Mouse (Mus musculus): ENCODE results near the gene Gm20388.

Gene Gm20388

GRCm38 (mm10) chr8:119910547-119911257 is at the start of gene Gm20388:
Gene Gm20388, plus strand, starts transcription at chr8:119910841.
- peak; percentile 97 for DNase-seq (ENCODE audit: low spot score)

GRCm38 (mm10) chr8:119861706-119862389 is 48.8 kb upstream of the Gm20388 start, which contains the start of gene Klhl36:
Gene Klhl36, plus strand, starts transcription at chr8:119862266.
- DNase-seq (ENCODE audit: low spot score) = peak; percentile 98

GRCm38 (mm10) chr8:119862390-119862734 is 48.3 kb upstream of the Gm20388 start:
- no peak for DNase-seq (ENCODE audit: low spot score)

DNA sequence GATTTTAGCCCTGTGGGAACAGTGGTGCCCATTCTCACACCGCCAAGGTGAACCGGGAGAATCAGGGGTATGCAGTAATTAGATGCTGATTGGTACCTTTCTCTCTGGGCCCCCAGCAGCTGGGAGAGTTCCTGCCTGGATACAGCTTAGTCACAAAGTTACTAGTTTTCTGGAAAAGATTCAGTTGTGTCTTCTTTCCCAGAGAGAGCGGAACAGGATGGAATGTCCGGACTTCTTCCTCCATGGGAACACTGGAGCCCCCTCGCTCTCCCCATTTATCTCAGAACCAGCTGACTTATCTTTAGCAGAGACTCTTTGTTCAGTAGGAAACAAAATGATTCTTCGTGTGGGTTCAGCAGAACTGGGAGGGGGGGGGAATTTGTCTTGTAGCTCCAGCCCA is 47.9 kb upstream of the Gm20388 start:
- DNase-seq (ENCODE audit: low spot score) = peak; percentile 52

DNA sequence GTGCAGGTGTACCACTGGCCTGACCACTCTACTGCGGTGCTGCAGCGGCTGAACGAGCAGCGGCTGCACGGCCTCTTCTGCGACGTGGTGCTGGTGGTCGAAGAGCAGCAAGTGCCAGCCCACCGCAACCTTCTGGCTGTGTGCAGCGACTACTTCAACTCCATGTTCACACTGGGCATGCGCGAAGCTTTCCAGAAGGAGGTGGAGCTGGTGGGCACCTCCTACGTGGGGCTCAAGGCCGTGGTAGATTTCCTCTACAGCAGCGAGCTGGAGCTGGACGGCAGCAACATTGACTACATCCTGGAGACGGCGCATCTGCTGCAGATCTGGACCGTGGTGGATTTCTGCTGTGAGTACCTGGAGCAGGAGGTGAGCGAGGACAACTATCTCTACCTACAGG is 41.0 kb upstream of the Gm20388 start:
- DNase-seq (ENCODE audit: low spot score) = no peak

- DNase-seq (ENCODE audit: low spot score) = no peak
Observed at GRCm38 (mm10) chr8:119873181-119873580, 37.5 kb upstream of the Gm20388 start.

GRCm38 (mm10) chr8:119881301-119881700 is 29.3 kb upstream of the Gm20388 start:
- no peak for DNase-seq (ENCODE audit: low spot score)

DNA sequence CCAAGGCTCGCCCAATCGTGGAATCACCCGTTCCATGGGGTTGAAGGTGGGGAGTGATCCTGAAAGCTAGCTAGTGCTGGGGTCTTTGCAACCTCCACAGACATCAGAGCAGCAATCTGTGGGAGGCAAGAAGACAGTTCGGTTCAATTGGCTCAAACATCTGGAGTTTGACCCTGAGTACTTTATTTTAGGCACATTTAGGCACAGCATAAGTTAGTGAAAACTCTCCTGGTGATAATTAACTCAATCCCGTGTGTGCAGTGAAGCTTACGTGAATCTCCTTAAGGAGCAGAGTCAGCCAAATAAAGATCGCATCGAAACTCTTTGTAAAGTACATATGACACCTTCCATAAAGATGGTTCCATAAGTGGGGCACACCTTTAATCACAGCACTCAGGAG is 28.7 kb upstream of the Gm20388 start:
- no peak for DNase-seq (ENCODE audit: low spot score)

DNA sequence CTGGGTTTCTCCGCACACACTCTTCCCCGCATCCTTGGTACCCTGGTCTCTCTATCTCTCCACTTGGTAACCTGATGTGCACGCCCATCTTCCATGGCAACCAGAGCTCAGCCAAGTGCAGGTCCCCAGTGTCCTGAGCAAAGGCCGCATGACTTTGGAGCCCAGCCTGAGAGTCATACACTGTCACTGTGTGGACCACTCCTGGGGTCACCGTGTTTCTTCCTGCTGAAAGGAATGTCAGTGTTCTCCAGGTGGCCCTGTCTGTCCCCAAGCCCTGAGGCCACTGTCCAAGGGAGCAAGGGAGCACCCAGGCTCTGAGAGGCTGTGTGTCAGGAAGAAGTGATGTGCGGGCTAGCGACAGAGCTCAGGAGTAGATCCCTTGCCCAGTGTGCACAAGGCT is 27.4 kb upstream of the Gm20388 start:
- no peak for DNase-seq (ENCODE audit: low spot score)

DNA sequence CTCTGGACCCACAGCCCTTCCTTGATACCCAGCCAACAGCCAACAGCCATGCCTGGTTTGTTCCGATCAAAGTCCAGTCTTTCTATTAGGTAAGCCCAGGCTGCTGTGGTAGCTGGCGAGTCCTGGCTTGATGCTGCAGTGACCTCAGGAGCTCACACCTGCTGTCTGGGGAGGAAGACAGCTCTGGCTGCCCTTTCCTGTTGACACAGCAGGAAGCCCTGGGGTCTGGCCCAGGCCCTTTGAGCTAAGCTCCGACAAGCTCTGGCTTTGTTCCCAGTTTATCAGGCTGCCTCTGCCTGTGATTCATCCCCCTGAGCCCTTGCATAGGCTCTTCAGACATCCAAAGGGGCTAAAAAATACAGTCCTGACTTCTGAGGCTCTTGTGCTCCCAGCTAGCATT is 25.0 kb upstream of the Gm20388 start:
- peak; percentile 96 for DNase-seq (ENCODE audit: low spot score)

DNA sequence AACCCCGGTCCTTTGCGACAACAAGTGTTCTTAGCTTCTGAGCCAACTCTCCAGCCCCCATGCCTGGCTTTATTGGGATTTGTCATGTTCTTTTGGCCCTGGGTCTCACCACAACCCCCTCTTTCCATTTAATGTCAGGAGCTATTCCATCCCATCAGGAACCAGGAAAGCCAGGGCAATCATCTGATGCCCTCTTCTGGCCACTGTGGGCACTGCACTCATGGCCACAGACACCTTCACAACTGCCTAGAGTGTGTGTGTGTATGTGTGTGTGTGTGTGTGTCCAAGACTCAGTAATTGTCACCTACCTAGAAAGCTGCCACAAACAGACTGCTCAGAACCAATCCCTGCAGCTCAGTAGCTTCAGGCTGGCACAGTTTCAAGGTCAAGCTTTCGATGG is 23.5 kb upstream of the Gm20388 start:
- DNase-seq (ENCODE audit: low spot score) = no peak

GRCm38 (mm10) chr8:119888012-119888411 is 22.6 kb upstream of the Gm20388 start:
- DNase-seq (ENCODE audit: low spot score) = peak; percentile 63

GRCm38 (mm10) chr8:119897069-119897468 is 13.6 kb upstream of the Gm20388 start:
- DNase-seq (ENCODE audit: low spot score) = no peak

DNA sequence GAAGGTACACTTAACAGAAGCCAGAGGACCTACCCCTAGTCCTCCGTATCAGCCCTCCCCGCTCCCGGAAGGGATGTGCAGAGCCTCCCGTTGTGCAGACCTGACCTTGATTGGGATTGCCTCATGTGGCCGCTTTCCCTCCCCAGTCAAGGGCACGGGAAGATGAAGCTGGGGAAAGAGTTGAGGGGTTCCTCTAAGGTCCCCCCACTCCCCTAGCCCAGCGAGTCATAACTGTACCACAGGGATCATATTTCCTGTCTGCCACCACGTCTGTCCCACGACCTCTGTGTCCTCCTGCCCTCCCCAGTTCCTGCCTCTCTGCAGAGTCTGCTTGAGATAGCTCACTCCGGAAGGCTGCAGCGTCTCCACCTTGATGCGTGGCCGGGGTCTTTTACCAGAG is 12.7 kb upstream of the Gm20388 start:
- DNase-seq (ENCODE audit: low spot score) = no peak

GRCm38 (mm10) chr8:119901349-119901748 is 9.3 kb upstream of the Gm20388 start:
- no peak for DNase-seq (ENCODE audit: low spot score)

DNA sequence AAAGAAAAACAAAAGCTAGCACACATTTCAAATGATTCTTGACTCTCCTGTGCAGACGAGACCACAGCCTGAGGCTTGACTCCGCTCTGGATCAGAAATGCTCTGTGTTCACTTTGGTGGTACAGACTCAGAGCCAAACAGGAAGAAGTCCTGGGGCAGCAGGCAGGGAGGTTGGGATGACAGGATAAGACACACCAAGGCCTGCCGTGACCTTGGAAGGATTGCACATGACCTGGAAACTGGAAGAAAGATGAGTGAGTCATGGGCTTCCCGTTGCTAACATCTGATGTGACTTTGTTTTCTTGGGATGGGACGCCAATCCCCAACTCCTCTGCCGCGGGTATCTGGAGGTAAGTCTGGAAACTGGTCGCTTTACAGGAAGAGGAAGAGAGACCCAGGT is 8.7 kb upstream of the Gm20388 start:
- no peak for DNase-seq (ENCODE audit: low spot score)

GRCm38 (mm10) chr8:119904323-119904911 is 6.2 kb upstream of the Gm20388 start:
- peak; percentile 46 for DNase-seq (ENCODE audit: low spot score)

GRCm38 (mm10) chr8:119909944-119910546 is 596 bp upstream of the Gm20388 start, which contains the start of gene Usp10:
Gene Usp10, plus strand, starts transcription at chr8:119910360.
- DNase-seq (ENCODE audit: low spot score) = no peak

DNA sequence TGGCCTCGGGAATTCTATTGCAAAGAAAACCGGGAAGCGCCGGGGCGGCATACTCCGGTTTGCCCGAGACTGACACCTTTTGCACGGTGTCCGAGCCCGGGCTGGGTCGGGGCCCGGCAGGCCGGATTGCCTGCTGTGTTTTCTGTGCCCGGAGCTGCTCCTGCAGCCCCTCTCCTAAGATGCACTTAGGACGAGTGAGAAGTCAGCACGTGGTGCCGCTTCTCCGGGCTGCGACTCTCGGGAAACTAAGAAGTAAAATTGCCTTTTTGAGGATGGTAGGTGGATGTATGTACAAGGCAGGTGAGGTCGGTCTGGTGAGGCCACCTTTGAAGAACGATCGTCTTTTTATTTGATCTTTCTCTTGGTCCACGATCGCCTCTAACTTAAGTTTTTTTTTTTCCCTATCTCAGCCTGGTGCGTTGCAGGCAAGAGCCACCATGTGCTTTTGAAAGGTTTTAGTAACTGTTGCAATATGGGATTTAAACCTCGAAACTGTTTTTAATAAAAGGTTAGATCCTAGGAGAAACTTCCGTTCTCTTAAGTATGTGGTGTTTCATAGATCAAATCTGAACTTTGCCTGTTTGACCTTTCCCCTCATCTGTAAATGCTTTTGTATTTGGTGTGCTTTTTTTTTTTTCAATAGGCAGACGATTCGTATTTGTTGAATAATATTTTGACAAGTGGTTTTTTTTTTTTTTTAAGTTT is 769 bp downstream of the Gm20388 start:
- DNase-seq (ENCODE audit: low spot score) = no peak

DNA sequence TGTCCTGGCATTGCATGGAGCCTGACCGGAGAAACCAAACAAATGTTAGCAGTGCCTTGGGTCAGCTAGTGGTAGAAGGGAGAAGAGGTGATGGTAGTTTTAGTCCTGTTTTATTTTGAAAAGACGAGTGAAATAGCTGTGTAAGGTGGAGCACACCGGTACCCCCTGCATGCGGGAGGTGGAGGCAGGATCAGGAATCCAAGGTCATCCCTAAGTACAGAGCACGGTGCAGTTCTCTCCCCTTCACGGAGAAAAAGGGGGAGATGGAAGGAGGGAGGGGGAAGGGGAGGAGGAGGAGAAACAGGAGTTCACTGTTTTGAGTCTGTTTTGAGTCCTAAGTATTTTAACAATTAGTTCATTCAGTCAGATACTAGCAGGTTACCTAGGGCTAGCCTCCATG is 2.0 kb downstream of the Gm20388 start:
- no peak for DNase-seq (ENCODE audit: low spot score)

- DNase-seq (ENCODE audit: low spot score) = no peak
Observed at GRCm38 (mm10) chr8:119913181-119913580, 2.5 kb downstream of the Gm20388 start.

DNA sequence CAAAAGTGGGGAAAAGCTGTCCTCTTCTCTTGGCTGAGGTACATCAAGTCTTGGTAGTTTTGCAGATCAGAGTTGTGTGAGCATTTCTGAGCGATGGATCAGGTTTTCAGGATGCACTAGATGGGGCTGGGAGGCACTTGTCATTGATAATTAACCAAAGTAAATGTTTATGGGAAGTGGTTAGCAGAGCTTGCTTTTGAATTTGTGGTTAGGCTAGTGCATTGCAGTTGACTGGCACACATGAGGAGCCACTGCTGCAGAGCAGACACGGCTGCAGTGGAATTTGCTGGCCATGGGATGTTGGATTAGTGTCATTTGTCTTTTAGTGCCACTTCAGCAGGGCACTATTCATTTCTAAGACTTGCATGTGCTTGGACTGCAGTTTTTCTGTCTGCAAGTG is 3.5 kb downstream of the Gm20388 start:
- DNase-seq (ENCODE audit: low spot score) = no peak

Data from MN1 (cell line).